Mouse (Mus musculus): ENCODE data around the gene Nav2.

- TF ChIP-seq CTCF (IDR thresholded peaks at IDR 0.05; ENCODE audit: borderline replicate concordance, insufficient read depth, low read depth, low read length) (no peak), POLR2A (IDR thresholded peaks at IDR 0.05; ENCODE audit: borderline replicate concordance, insufficient read depth, low read length) (no peak)
These were observed 107.6 kb downstream of the Nav2 start for GRCm38 (mm10) chr7:49016088-49016487.

All from cerebellum, adult 2 months (tissue).